Mouse (Mus musculus): ENCODE measurements around the gene Ptma. TPM values are rescaled to one million over a fixed set of nuclear protein-coding genes. Genes with fewer than 3 reads are reported as not detected.
"Not testable (repeated sequence)": the region's sequence is repeated elsewhere in the genome, so short reads cannot be mapped to it uniquely, and the experiment has no call there.

The Ptma gene
- 1,057 and 1,113 TPM in 2 replicates for polyA plus RNA-seq (2016; fragmentation: Nextera tagmentation; extraction: Ambion mirVana)

DNA sequence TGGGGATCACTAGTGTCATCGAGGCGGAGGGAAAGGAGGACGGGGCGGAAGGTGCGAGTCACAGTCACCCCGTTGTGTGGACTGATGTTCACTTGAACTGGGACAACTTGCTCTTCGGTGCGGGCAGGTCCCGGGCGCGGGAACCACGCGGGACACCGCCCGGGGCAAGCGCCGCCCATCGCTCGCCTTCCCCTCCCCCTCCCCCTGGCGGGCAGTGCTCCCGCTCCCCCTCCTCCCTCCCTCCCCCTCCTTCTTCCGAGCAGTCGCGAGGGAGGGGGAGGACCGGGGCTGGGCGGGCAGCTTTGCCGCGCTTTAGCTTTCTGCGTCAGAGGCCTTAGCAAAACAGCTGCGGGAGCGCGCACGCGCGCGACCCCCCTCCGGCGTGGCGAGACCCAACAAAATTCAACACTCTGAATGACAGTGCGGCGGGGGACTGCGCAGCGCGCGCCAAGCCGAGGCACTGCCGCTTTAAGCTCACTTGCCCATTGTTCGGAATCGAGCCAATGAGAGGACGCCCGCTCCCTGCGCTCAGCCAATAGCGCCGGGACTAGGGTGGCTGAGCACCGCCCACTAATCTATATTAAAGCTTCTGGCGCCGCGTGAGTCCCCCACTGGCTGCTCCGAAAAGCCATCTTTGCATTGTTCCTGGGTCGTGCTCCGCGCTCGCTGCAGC is at the start of gene Ptma:
TSS of gene Ptma (plus strand) at position 611 of the 673 bp plus-strand sequence.
- no peaks in the 10 kb centered on the region for H3K27me3 ChIP-seq (replicated peaks)
- peak within 1 kb of the TSS; percentile 95 for H3K4me2 ChIP-seq
- peak within 1 kb of the TSS; percentile 100 for H3K9ac ChIP-seq
- H3K4me1 ChIP-seq (replicated peaks): peaks cover 42% of the 10 kb centered on the region
- peaks cover 21% of the 10 kb centered on the region for H3K36me3 ChIP-seq
- H3K27ac ChIP-seq (ENCODE audit: poor library complexity, severe bottlenecking): peak within 1 kb of the TSS; percentile 99
- H3K9me3 ChIP-seq (replicated peaks): no peaks in the 10 kb centered on the region
- peak; percentile 90 for ATAC-seq (ENCODE audit: insufficient number of reproducible peaks, low FRiP score)
- under 1% methylated on average over 52 of the region's 63 CpGs for WGBS
- H3K4me3 ChIP-seq: peak within 1 kb of the TSS; percentile 90

DNA sequence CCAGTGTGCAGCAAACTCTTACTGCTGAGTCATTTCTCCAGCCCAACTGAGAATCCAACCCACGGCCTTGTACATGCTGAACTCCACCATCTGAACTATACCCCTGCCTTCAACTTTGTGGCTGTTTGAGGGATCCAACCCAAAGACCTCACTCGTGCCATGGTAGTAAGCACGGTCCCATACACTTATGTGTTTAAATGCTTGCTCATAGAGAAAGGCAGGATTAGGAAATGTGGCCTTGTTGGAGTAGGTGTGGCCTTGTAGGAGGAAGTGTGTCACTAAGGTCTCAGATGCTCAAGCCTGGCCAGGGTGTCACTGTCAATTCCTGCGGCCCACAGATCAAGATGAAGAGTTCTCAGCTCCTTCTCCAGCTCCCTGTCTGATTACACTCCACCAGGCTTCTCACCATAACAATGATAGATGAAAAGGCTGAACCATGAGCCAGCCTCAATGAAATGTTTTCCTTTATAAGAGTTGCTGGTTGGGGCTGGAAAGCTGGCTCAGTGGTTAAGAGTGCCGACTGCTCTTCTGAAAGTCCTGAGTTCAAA is 48.7 kb upstream of the Ptma start:
- no peak for ATAC-seq (ENCODE audit: insufficient number of reproducible peaks, low FRiP score)
- 87% methylated on average over 5 of the region's 5 CpGs for WGBS

DNA sequence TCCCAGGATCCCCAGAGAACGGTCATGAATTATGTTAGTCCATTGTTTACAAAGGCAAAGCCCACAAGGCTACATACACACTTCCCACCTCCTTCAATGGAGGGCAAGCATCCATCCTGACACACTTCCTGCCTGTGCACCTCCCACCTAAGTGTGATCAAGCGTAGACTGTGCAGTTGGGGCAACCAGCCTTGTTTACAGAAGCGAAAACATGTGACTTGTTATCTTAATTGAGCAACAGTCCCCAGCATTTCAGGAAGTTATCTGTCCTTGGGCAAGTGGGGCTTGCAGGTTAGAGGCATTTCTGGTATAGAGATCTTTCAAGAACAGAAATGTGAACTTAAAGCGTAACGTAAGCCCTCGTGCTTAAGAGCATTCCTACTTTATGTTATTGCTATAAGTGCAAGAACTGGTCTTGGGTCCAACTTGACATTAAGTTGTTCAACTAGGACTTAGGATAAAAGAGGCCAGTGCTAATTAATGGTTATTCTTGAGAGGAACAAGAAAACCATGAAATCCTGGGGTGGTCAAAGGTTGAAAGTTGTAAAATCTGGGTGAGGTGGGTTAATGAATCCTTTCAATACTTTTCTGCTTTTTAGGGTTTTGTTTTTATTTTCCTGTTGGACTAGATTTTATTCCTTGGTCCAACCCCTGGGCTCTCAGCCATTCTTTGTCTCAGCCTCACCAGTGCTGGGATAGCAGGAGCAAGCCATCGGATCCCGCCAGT is 47.3 kb upstream of the Ptma start:
- peaks cover 8% of the 10 kb centered on the region; the same call in 1 of the 2 replicates for H3K4me1 ChIP-seq (replicated peaks)
- ATAC-seq (ENCODE audit: insufficient number of reproducible peaks, low FRiP score): peak; percentile 86
- 68% methylated on average over 8 of the region's 8 CpGs for WGBS
- H3K27ac ChIP-seq (ENCODE audit: poor library complexity, severe bottlenecking): no peak overlapping the region
- no peaks in the 10 kb centered on the region for H3K9me3 ChIP-seq (replicated peaks)
- no peak overlapping the region for H3K9ac ChIP-seq
- no peaks in the 10 kb centered on the region for H3K27me3 ChIP-seq (replicated peaks)
- no peaks in the 10 kb centered on the region for H3K36me3 ChIP-seq
- H3K4me3 ChIP-seq: no peak overlapping the region
- H3K4me2 ChIP-seq: no peak overlapping the region

More for the DNA sequence above, 48.7 kb upstream of the Ptma start:
- Histone ChIP-seq H3K9me3 (replicated peaks) (no peaks in the 10 kb centered on the region), H3K9ac (no peak overlapping the region), H3K4me2 (no peak overlapping the region), H3K4me3 (no peak overlapping the region), H3K36me3 (no peaks in the 10 kb centered on the region), H3K4me1 (replicated peaks) (peaks cover 14% of the 10 kb centered on the region), H3K27ac (ENCODE audit: poor library complexity, severe bottlenecking) (no peak overlapping the region), H3K27me3 (replicated peaks) (no peaks in the 10 kb centered on the region)

DNA sequence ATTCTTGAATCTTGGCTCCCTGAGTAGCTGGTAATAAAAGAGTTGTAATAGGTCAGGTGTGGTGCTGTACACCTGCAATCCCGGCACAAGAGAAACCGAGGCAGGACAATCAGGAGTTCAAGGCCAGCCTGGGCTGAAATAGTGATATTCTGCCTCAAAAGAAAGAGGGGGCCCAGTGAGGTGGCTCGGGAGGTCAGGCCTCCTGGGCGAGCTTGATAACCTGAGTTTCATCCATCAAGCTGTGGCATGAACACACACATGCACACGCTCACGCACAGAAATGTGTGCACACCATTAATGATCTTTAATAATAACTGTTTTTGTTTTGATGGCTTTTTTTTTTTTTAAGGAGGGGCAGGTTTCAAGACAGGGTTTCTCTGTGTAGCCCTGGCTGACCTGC is 46.2 kb upstream of the Ptma start:
- Histone ChIP-seq H3K36me3 (no peaks in the 10 kb centered on the region), H3K9ac (no peak overlapping the region), H3K27ac (ENCODE audit: poor library complexity, severe bottlenecking) (no peak overlapping the region), H3K4me3 (no peak overlapping the region), H3K27me3 (replicated peaks) (no peaks in the 10 kb centered on the region), H3K4me2 (no peak overlapping the region), H3K9me3 (replicated peaks) (no peaks in the 10 kb centered on the region), H3K4me1 (replicated peaks) (peaks cover 8% of the 10 kb centered on the region; the same call in 1 of the 2 replicates)
- WGBS: 85% methylated on average over 6 of the region's 6 CpGs
- ATAC-seq (ENCODE audit: insufficient number of reproducible peaks, low FRiP score): no peak

DNA sequence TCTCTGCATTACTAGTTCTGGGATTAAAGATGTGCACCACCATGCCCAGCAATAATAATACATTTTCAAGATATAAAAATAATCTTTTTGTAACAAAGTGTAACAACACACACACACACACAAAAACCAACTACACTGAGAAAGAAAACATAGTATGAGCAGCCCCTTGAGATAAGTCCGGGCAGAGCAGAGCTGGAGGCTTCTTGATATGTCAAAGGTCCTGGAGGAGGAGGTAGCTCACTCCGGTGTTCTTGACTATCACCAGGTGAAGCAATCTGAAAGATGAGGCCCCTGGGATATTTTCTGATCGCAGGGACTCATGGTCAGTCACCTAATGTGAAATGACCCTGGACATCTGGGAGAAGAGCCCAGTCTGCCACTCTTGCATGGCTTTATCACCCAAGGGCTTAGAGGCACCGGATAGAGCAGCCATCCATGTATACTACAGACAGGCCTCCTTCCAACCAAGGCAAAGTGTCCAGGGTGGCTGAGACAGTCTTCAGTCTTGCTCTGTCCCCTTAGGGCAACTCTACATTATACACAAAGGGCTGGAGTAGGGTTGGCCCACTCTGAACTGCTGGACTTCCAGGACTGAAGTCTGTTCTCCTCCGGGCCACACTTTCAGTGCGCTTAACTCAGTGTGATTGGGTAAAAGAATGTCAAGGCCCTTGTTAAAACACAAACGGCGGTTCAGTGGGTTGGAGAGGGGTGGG is 45.6 kb upstream of the Ptma start:
- no peak for ATAC-seq (ENCODE audit: insufficient number of reproducible peaks, low FRiP score)
- no peak overlapping the region for H3K9ac ChIP-seq
- no peak overlapping the region for H3K4me2 ChIP-seq
- H3K27ac ChIP-seq (ENCODE audit: poor library complexity, severe bottlenecking): no peak overlapping the region
- WGBS: 79% methylated on average over 8 of the region's 8 CpGs
- H3K4me1 ChIP-seq (replicated peaks): peaks cover 8% of the 10 kb centered on the region; the same call in 1 of the 2 replicates
- H3K36me3 ChIP-seq: no peaks in the 10 kb centered on the region
- H3K4me3 ChIP-seq: no peak overlapping the region
- no peaks in the 10 kb centered on the region for H3K9me3 ChIP-seq (replicated peaks)
- no peaks in the 10 kb centered on the region for H3K27me3 ChIP-seq (replicated peaks)

DNA sequence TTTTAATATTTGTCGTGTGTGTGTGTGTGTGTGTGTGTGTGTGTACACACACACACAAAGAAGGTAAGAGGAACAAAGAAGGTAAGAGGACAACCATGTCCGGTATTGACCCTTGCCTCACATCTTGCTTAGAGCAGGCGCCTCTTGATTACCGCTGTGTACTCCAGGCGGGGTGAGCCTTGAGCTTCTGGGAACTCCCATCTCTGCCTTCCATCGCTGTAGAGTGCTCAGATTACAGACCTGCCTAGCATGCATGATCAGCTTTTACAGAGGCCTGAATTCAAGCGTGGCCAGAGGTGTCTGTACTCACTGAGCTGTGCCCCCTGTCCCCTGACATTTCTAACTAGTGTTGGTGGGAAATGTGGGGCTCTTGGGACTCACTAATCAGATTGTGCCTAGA is 45.1 kb upstream of the Ptma start:
- 55% methylated on average over 7 of the region's 7 CpGs for WGBS
- H3K27ac ChIP-seq (ENCODE audit: poor library complexity, severe bottlenecking): no peak overlapping the region

DNA sequence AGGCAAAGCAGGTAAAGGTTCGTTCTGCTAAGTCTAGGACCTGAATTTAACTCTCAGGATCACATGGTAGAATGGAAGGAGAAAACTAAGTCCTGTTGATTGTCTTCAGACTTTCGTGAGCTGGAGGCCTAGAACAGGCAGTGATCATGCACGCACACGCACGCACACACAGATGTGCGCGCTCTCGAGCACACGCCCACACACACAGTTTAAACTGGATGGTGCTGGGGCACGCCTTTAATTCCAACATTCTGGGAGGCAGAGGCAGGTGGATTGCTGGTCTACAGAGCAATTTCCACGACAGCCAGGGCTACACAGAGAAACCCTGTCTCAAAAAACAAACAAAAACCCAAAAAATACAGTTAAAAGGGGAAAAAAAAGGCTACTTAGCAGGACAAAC is 44.2 kb upstream of the Ptma start:
- peaks cover 8% of the 10 kb centered on the region; the same call in 1 of the 2 replicates for H3K4me1 ChIP-seq (replicated peaks)
- ATAC-seq (ENCODE audit: insufficient number of reproducible peaks, low FRiP score): no peak
- H3K4me3 ChIP-seq: no peak overlapping the region
- H3K4me2 ChIP-seq: no peak overlapping the region
- no peaks in the 10 kb centered on the region for H3K9me3 ChIP-seq (replicated peaks)
- no peak overlapping the region for H3K27ac ChIP-seq (ENCODE audit: poor library complexity, severe bottlenecking)
- H3K36me3 ChIP-seq: no peaks in the 10 kb centered on the region
- 89% methylated on average over 11 of the region's 11 CpGs for whole genome bisulfite sequencing
- no peaks in the 10 kb centered on the region for H3K27me3 ChIP-seq (replicated peaks)
- no peak overlapping the region for H3K9ac ChIP-seq

More for the DNA sequence above, 45.1 kb upstream of the Ptma start:
- no peak overlapping the region for H3K4me3 ChIP-seq
- no peaks in the 10 kb centered on the region for H3K9me3 ChIP-seq (replicated peaks)
- H3K4me2 ChIP-seq: no peak overlapping the region
- no peak overlapping the region for H3K9ac ChIP-seq
- H3K27me3 ChIP-seq (replicated peaks): no peaks in the 10 kb centered on the region
- ATAC-seq (ENCODE audit: insufficient number of reproducible peaks, low FRiP score): no peak
- H3K4me1 ChIP-seq (replicated peaks): peaks cover 8% of the 10 kb centered on the region; the same call in 1 of the 2 replicates
- H3K36me3 ChIP-seq: no peaks in the 10 kb centered on the region

DNA sequence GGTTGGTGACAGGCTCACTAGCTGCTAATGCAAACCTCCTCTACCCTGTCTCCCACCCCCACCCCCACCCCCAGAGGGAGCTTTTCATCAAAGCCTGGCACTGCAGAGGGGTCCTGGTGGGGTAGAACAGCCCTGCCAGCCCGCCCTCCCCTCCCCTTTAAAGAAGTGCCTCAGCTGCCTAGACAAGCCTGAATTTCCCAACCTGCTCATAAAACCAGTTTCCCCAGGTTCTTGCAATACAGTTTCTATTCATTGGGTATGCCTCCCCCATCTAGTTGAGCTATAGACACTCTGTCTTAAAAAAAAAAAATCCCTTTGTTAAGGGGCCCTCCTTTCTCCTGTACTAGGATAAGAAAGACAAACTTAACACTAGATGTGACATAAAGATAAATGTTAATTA is 43.8 kb upstream of the Ptma start:
- Histone ChIP-seq H3K27me3 (replicated peaks) (no peaks in the 10 kb centered on the region), H3K4me3 (no peak overlapping the region), H3K36me3 (no peaks in the 10 kb centered on the region), H3K9me3 (replicated peaks) (no peaks in the 10 kb centered on the region), H3K27ac (ENCODE audit: poor library complexity, severe bottlenecking) (no peak overlapping the region), H3K4me1 (replicated peaks) (peaks cover 8% of the 10 kb centered on the region; the same call in 1 of the 2 replicates), H3K4me2 (no peak overlapping the region), H3K9ac (no peak overlapping the region)
- WGBS: 60% methylated on average over 1 of the region's 1 CpGs
- no peak for ATAC-seq (ENCODE audit: insufficient number of reproducible peaks, low FRiP score)

DNA sequence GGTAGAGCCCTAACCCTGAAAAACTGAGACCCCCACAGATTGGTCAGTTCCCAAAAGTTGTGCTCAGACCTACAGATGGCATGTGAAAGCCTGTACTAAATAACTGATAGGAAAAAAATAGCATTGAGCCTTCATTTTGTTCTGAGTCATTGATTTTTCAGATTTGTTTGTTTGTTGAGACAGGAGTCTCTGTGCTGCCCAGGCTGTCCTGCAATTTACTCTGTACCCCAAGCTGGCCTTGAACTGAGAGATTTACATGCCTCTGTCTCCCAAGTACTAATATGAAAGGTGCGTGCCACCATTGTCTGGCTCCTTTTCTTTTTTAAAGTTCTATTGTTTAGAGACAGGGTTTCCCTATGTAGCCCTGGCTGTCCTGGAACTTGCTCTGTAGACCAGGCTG is 41.2 kb upstream of the Ptma start:
- Histone ChIP-seq H3K9me3 (replicated peaks) (no peaks in the 10 kb centered on the region), H3K27me3 (replicated peaks) (no peaks in the 10 kb centered on the region), H3K4me1 (replicated peaks) (peaks cover 12% of the 10 kb centered on the region), H3K36me3 (no peaks in the 10 kb centered on the region), H3K4me3 (no peak overlapping the region), H3K4me2 (no peak overlapping the region), H3K27ac (ENCODE audit: poor library complexity, severe bottlenecking) (no peak overlapping the region), H3K9ac (no peak overlapping the region)
- ATAC-seq (ENCODE audit: insufficient number of reproducible peaks, low FRiP score): no peak
- 96% methylated on average over 1 of the region's 1 CpGs for WGBS

DNA sequence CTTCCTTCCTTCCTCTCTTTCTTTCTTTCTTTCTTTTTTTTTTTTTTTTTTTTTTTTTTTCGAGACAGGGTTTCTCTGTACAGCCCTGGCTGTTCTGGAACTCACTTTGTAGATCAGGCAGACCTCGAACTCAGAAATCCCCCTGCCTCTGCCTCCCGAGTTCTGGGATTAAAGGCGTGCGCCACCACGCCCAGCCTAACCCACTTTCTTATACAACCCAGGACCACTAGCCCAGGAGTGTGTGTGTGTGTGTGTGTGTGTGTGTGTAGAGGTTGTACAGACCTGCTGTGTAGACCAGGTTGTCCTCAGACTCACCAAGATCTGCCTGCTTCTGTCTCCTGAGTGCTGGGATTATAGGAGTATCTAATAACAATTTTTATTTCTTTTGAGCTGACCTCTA is 40.7 kb upstream of the Ptma start:
- not testable (repeated sequence) for H3K36me3 ChIP-seq; H3K9ac ChIP-seq; H3K9me3 ChIP-seq (replicated peaks); H3K27ac ChIP-seq (ENCODE audit: poor library complexity, severe bottlenecking); H3K27me3 ChIP-seq (replicated peaks); H3K4me3 ChIP-seq; H3K4me2 ChIP-seq; ATAC-seq (ENCODE audit: insufficient number of reproducible peaks, low FRiP score)
- 96% methylated on average over 6 of the region's 6 CpGs for WGBS
- peaks cover 12% of the 10 kb centered on the region for H3K4me1 ChIP-seq (replicated peaks)
